Mouse (Mus musculus) liver, embryonic 11.5 days (tissue): ENCODE data around the gene Cpa4. TPM values are rescaled to one million over a fixed set of nuclear protein-coding genes. Genes with fewer than 3 reads are reported as not detected.

Source experiments
- ATAC-seq: fragments of 200-750 bp; cut with Nextera tagmentation; replicated peaks from 2 replicates; pipeline ENCODE4 v1.8.0; 2017; ENCODE audit warnings: moderate number of reproducible peaks, mild to moderate bottlenecking, moderate TSS enrichment, moderate library complexity; ENCODE audit not compliant: low FRiP score
- DNase-seq: peaks from one replicate; pipeline ENCODE4 v3.0.0-alpha.2; 2017; ENCODE audit warnings: low spot score
- H3K27ac ChIP-seq: fragments of 300-500 bp; sonication (generic); 2 replicates; pipeline ENCODE4 v1.5.1; 2014; ENCODE audit warnings: mild to moderate bottlenecking, low read depth, low read length, control low read depth
- H3K27me3 ChIP-seq: fragments of 300-500 bp; sonication (generic); replicated peaks from 2 replicates; pipeline ENCODE4 v1.6.1; 2014; ENCODE audit warnings: low read length, mixed read lengths; ENCODE audit not compliant: control insufficient read depth, insufficient read depth
- H3K36me3 ChIP-seq: fragments of 300-500 bp; sonication (generic); 2 replicates; pipeline ENCODE4 v1.6.1; 2014; ENCODE audit warnings: mild to moderate bottlenecking, low read length, moderate library complexity, mixed read lengths; ENCODE audit not compliant: control insufficient read depth, insufficient read depth
- H3K4me1 ChIP-seq: fragments of 300-500 bp; sonication (generic); replicated peaks from 2 replicates; pipeline ENCODE4 v1.6.1; 2014; ENCODE audit warnings: low read length, mixed read lengths; ENCODE audit not compliant: control insufficient read depth, insufficient read depth
- H3K4me2 ChIP-seq: fragments of 300-500 bp; sonication (generic); 2 replicates; pipeline ENCODE4 v1.6.1; 2014; ENCODE audit warnings: mild to moderate bottlenecking, control low read depth, moderate library complexity
- H3K4me3 ChIP-seq: fragments of 300-500 bp; sonication (generic); 2 replicates; pipeline ENCODE4 v1.5.1; 2014; ENCODE audit warnings: low read depth, low read length, control low read depth
- H3K9ac ChIP-seq: fragments of 300-500 bp; sonication (generic); 2 replicates; pipeline ENCODE4 v1.6.1; 2014; ENCODE audit warnings: low read depth, low read length, control low read depth
- H3K9me3 ChIP-seq: fragments of 300-500 bp; sonication (generic); 2 replicates; pipeline ENCODE4 v1.6.1; 2016; ENCODE audit warnings: low read length, inconsistent platforms, mixed read lengths; ENCODE audit not compliant: control insufficient read depth
- WGBS: fragments of 180-500 bp; shearing (Covaris S2); extraction: QIAGEN DNeasy Blood & Tissue Kit; methylation state at CpG from one replicate; pipeline ENCODE4 v1.1.7; 2014; 5-methylcytosine and 5-hydroxymethylcytosine counted together
- polyA plus RNA-seq: library from polyadenylated mRNA; unstranded; fragments of >200 nt; fragmentation: Nextera tagmentation; extraction: Ambion mirVana; gene quantifications from 2 replicates; pipeline ENCODE4 v1.2.1, GENCODE M21; 2014

Cpa4 gene
- polyA plus RNA-seq, 1 experiment from 2014 or later, result 0.44 TPM

DNA sequence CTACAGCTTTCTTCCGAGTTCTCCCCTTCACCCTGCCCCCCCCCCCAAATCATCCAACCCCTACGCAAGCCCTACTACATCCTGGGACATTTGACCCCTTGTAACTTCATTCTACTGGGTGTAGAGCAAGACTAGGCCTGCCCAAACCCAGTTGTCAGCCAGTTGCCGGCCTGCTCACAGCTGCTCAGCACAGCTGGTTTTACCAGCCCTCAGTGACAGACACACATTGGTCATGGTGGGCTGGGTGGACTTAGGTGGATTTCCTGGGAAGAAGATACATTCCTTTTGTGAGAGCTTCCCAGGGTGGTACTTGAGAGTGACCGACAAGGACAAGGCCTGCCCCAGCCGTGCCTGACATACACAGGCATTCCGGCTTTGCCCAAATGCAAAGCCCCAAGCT lies 52.8 kb downstream of the Cpa4 start:
- Histone ChIP-seq H3K4me2 (no peak overlapping the region), H3K27ac (no peak overlapping the region), H3K4me3 (no peak overlapping the region), H3K4me1 (peaks cover 14% of the 10 kb centered on the region), H3K27me3 (peaks cover 26% of the 10 kb centered on the region), H3K9ac (no peak overlapping the region), H3K36me3 (no peaks in the 10 kb centered on the region), H3K9me3 (no peaks in the 10 kb centered on the region)
- DNase-seq, result no peak
- WGBS, result 79% methylated on average over 6 of the region's 6 CpGs
- ATAC-seq, result no peak

DNA sequence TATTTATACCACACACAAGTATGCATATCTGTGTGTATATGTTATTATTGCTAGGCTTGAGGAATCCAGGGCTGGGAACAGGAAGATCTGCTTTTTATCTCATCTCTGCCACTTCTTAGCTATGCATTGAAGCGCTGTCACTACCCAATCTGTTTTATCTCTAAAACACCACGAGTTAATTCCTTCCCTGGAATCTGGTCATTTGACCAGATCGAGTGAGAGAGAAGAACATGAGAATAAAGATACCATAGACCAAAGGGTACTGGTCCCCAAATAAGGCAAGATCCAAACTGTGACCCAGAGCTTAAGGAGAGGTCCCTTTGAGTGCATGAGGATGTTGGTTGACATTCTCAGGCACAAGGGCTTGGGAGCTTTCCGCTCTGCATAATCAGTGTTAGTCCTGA lies 53.8 kb downstream of the Cpa4 start:
- no peak overlapping the region for H3K27ac ChIP-seq
- WGBS, result 29% methylated on average over 4 of the region's 4 CpGs

DNA sequence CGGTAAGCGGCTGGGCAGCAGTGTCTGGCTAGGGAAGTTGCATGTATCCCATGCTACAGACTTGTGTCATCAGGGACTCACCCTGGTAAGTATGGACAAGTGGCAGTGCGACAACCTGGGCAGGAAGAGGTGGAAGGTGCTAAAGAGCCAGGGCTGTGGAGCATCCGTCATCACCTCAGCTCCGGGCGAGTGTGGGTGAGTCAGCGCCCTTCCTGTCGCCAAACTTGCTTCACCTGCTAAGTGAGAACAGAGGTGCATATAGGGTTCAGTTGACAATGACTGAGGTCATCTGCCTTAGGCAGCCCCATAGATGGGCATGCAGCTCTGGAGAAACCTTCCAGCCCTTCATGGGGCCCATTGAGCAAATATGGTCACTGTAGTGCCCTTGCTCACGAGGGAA lies 56.6 kb downstream of the Cpa4 start:
- no peaks in the 10 kb centered on the region for H3K4me1 ChIP-seq
- DNase-seq, result no peak
- H3K4me3 ChIP-seq, result no peak overlapping the region
- no peaks in the 10 kb centered on the region for H3K36me3 ChIP-seq
- no peak for ATAC-seq
- no peak overlapping the region for H3K27ac ChIP-seq
- H3K27me3 ChIP-seq, result no peaks in the 10 kb centered on the region; the same call in none of the 2 replicates
- H3K9ac ChIP-seq, result no peak overlapping the region
- WGBS, result 84% methylated on average over 9 of the region's 9 CpGs
- H3K9me3 ChIP-seq, result no peaks in the 10 kb centered on the region
- no peak overlapping the region for H3K4me2 ChIP-seq

More for the DNA sequence above, 53.8 kb downstream of the Cpa4 start:
- Histone ChIP-seq H3K4me3 (no peak overlapping the region), H3K27me3 (peaks cover 17% of the 10 kb centered on the region), H3K4me1 (peaks cover 5% of the 10 kb centered on the region), H3K4me2 (no peak overlapping the region), H3K9me3 (no peaks in the 10 kb centered on the region), H3K36me3 (no peaks in the 10 kb centered on the region), H3K9ac (no peak overlapping the region)
- ATAC-seq (no peak), DNase-seq (no peak)

DNA sequence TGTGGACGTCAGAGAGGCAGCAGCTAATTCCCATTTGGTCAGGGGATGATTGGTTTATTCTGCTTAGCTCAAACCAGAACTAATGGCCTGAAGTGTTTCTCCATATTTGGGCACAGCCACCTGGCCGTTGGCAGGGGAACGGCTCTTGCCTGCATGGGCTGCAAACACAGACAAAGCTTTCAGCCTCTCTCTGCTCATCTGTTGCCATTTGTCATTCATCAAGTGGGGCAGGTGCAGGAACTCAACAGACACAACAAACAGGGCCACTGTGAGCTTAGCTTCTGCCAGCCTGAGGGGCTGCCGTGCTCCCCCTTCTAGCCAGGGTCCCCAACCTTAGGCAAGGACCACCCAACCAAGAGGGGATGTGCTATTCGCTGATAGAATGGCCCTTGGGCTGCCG lies 60.0 kb downstream of the Cpa4 start:
- Histone ChIP-seq H3K4me1 (no peaks in the 10 kb centered on the region), H3K36me3 (no peaks in the 10 kb centered on the region), H3K4me2 (no peak overlapping the region), H3K4me3 (no peak overlapping the region), H3K9ac (no peak overlapping the region), H3K9me3 (no peaks in the 10 kb centered on the region), H3K27me3 (no peaks in the 10 kb centered on the region; the same call in none of the 2 replicates), H3K27ac (no peak overlapping the region)
- 70% methylated on average over 6 of the region's 6 CpGs for WGBS
- ATAC-seq (no peak), DNase-seq (no peak)

DNA sequence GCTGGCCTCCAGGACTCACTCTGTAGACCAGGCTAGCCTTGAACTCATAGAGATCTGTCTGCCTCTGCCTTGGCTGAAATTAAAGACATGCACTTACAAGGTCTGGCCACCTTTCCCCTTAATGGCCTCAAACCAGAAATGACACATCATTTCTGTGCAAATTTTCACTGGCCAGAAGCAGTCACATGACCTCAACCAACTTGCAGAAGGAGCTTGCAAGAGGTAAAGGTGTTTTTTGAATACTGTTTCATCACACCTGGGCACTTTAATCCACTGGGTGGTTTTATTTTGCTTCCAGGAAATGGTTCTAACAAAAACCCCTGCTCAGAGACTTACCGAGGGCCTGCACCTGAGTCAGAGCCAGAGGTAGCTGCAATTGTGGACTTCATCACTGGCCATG lies 61.8 kb downstream of the Cpa4 start:
- ATAC-seq, result no peak
- Histone ChIP-seq H3K9me3 (no peaks in the 10 kb centered on the region), H3K4me3 (no peak overlapping the region), H3K9ac (no peak overlapping the region), H3K36me3 (no peaks in the 10 kb centered on the region), H3K27me3 (no peaks in the 10 kb centered on the region; the same call in none of the 2 replicates), H3K27ac (no peak overlapping the region), H3K4me1 (no peaks in the 10 kb centered on the region), H3K4me2 (no peak overlapping the region)
- 87% methylated on average over 1 of the region's 1 CpGs for WGBS
- no peak for DNase-seq

DNA sequence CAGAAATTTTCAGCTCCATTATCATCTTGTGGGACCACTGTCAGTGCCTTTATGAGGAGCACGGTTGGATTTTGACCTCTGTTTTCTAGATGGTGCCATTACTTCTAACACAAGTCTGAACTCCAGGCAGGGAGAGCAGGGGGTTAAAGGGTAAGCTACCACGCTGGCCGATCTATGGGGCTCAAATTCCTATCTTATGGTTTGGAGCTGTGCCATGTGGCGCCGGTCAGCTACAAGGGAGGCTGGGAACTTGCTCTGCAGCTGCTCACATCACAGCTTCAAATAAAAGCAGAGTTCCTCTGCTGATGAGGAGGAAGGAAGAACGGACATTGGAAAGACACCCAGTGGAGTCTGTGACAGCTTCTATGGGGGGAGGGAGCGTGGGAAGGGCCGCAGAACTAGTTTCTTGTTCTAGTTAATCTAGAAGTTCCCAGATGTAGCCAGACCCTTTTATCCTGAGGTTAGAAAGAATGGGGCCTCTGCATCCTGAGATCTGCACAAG lies 67.2 kb downstream of the Cpa4 start:
- DNase-seq, result no peak
- no peaks in the 10 kb centered on the region for H3K36me3 ChIP-seq
- WGBS, result 47% methylated on average over 8 of the region's 8 CpGs
- H3K4me3 ChIP-seq, result no peak overlapping the region
- H3K9me3 ChIP-seq, result no peaks in the 10 kb centered on the region
- H3K27me3 ChIP-seq, result no peaks in the 10 kb centered on the region
- peaks cover 14% of the 10 kb centered on the region for H3K4me1 ChIP-seq
- H3K9ac ChIP-seq, result no peak overlapping the region
- ATAC-seq, result no peak
- H3K27ac ChIP-seq, result no peak overlapping the region
- no peak overlapping the region for H3K4me2 ChIP-seq

DNA sequence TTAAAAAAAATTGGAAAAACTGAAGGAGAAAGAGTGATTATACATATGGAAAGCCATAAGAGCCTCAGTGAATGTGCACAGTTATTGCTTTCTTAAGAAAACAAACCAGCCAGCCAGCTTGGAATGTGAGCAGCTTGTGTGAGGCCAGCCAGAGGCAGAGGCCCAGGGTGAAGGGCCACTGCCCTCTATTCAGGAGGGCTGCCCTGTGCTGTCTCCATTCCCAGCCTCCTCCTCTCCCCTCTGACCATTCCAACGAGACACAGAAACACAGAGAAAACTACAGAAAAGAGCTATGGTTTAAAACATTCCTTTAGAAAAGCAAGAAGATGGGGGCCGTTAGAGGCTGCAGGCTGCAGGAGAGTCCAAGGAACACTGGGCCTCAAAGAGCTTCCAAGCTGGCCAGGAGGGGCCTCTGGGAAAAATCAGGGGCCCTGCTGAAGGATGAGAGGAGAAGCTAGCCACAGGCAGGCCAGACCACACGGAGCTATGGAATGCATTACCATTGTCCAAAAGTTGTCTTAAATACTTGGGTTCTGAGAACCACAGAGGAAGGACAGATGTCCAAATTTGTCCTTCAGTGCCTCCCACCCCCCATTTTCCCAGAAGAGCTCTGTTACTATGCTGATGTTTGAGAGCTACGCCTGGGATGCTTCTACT lies 68.1 kb downstream of the Cpa4 start:
- 58% methylated on average over 4 of the region's 4 CpGs for WGBS
- H3K4me2 ChIP-seq, result no peak overlapping the region
- peaks cover 14% of the 10 kb centered on the region for H3K4me1 ChIP-seq
- DNase-seq (no peak), ATAC-seq (no peak)
- no peak overlapping the region for H3K4me3 ChIP-seq
- H3K9me3 ChIP-seq, result no peaks in the 10 kb centered on the region
- peak overlapping the region; percentile 35 for H3K27ac ChIP-seq
- no peaks in the 10 kb centered on the region for H3K27me3 ChIP-seq
- H3K36me3 ChIP-seq, result no peaks in the 10 kb centered on the region
- H3K9ac ChIP-seq, result no peak overlapping the region

DNA sequence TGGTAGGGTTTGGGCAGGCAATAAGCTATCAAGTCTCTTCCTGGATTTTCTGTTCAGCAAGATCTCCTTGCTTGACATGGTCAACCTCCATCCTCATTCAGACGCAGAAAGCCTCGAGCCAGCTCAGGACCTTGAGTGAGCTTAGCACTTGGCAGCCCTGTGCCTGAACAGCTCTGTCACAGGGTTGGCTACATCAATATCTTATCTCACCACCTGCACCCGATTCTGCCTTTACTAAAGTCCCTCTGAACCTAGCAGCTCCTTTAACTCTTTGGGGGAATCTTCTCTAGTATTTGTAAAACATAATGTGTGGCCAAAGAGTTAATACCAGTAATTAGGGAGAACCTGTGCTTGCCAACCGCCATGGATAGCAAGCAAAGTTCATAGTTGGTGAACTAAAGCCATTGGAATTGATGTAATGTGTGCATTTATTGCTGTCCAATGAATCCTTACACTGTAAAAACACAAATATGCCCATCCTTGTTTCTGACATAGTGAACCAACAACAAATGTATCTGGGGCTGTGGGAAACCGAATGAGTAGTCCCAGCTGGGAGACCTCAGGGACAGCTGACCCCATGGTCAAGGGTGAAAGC lies 70.6 kb downstream of the Cpa4 start, which contains the start of gene Cpa1:
Gene Cpa1, plus strand, starts transcription at position 545 of the 595 bp plus-strand sequence.
- H3K4me1 ChIP-seq, result peaks cover 18% of the 10 kb centered on the region
- H3K9ac ChIP-seq, result no peak within 1 kb of the TSS
- H3K27me3 ChIP-seq, result no peaks in the 10 kb centered on the region
- no peak within 1 kb of the TSS for H3K4me3 ChIP-seq
- WGBS, result 45% methylated on average over 5 of the region's 5 CpGs
- no peak for DNase-seq
- no peak within 1 kb of the TSS for H3K4me2 ChIP-seq
- no peaks in the 10 kb centered on the region for H3K36me3 ChIP-seq
- ATAC-seq, result 0 out of 2 replicates have a peak, but pooled peaks have one; percentile 43
- H3K27ac ChIP-seq, result no peak within 1 kb of the TSS
- H3K9me3 ChIP-seq, result no peaks in the 10 kb centered on the region
